Mouse (Mus musculus): ENCODE results near the gene Mavs.

GRCm38 (mm10) chr2:131225178-131225577, 8.7 kb upstream of the Mavs start:
- no peak for TF ChIP-seq POLR2A (IDR thresholded peaks at IDR 0.05; ENCODE audit: borderline replicate concordance, low read depth, low read length)
- no peak for TF ChIP-seq CTCF (IDR thresholded peaks at IDR 0.05; ENCODE audit: low read depth, low read length)
